Mouse (Mus musculus): ENCODE results near the gene Styxl1. TPM values are rescaled to one million over a fixed set of nuclear protein-coding genes. Genes with fewer than 3 reads are reported as not detected.
A peak's percentile ranks its signal among the peaks of the same experiment; 100 is the strongest.

The Styxl1 gene
- total RNA-seq, 2 experiments from 2014 or later = 1.6 to 1.7 TPM

DNA sequence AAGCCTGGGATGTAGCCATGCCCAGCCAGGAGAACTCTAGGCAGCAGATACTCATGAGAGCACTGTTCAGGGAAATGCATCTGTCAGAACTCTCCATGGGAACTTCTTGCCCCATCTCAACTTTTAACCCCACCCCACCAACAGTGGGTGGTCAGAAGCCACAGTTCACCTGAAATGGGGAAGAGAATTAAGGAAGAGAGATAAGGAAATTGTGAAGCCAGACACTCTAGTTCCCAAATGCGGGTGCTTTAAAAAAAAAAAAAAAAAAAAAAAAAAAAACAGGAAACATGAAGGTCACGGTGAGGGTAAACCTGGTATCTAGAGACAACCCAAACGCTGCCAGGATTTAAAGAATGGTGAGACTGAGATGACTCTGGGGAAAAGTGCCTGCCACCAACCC lies 5.7 kb downstream of the Styxl1 start:
- DNase-seq (ENCODE audit: low spot score in 2 of 2) = no peak

DNA sequence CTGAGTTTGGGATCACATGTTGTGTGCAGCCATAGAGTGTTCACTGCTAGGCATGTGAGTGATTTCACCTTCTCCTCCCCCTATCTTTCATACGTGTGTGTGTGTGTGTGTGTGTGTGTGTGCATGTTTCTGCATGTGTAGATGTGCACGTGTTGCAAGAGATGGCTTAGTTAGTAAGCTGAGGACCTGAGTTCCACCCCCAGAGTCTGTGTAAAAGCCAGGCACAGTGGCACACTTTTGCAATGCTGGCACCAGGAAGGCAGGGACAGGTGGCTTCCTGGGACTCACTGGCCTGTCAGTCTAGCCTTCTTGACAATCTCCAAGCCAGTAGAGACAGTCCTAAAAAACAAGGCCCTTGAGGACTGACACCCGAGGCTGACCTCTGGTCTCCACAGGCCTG lies 13.2 kb downstream of the Styxl1 start:
- no peak for DNase-seq (ENCODE audit: low spot score in 2 of 2)

DNA sequence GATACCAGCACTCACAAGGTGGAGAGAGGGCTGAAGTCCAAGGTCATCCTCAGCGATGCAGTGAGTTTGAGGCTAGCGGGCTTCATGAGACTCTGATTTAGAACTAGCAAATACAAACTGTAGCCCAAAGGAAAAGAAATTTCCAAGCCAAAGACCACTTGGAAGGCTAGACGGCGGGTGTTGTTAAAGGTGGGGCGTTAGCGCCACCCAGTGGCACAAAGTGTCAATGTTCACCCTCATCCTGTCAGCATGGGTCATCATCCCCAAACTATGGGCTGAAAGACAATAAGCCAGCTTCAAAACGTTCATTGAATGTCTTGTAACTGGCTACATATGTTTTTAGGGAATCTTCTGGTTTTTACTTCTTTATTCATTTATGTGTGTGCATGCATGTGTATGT lies 14.7 kb downstream of the Styxl1 start:
- DNase-seq (ENCODE audit: low spot score in 2 of 2) = peak; percentile 30 to 40

DNA sequence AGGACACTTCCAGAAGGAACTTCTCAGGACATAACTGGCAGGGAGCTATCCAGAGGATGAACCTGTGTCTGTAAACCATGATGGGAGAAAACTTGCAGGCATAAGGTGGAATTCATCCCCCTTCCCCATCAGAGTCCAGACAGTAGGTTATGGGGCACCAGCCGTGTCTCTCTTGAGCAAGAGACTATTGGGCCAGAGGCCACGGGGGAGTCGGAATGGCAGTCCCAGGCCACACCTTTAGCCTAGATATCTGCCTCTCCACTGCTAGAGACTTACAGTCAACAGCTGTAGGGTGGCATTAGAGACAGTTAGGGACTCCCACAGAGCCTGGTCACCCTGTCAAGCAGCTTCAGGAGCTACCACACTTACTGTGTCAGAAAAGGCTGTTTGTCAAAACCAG lies 16.3 kb downstream of the Styxl1 start:
- no peak for DNase-seq (ENCODE audit: low spot score in 2 of 2)

DNA sequence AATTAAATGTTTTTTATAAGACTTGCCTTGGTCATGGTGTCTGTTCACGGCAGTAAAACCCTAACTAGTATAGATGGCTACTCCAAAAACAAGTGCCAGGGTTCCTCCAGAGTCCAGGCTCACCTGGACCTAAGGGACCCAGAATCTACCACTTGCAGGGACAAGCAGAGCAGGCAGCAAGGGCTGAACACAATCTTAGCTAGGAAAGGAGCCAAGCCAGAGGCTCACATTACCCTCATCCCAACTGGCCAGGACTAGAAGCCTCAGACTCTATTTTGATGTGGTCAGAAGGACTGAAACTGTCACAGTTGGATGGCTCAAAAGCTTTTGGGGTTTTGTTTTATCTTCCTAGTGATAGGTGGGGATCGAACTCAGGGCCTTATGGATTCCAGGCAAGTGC lies 26.6 kb downstream of the Styxl1 start:
- DNase-seq (ENCODE audit: low spot score in 2 of 2) = no peak

GRCm38 (mm10) chr5:135751041-135751440 lies 27.1 kb downstream of the Styxl1 start:
- DNase-seq (ENCODE audit: low spot score in 2 of 2) = no peak

- no peak for DNase-seq (ENCODE audit: low spot score in 2 of 2)
Observed at GRCm38 (mm10) chr5:135744742-135745141, 33.4 kb downstream of the Styxl1 start.

GRCm38 (mm10) chr5:135743741-135744609 lies 34.2 kb downstream of the Styxl1 start, which contains the start of gene Tmem120a:
TSS of gene Tmem120a (minus strand) at chr5:135744448.
- DNase-seq (ENCODE audit: low spot score in 2 of 2) = peak; percentile 90 to 91

DNA sequence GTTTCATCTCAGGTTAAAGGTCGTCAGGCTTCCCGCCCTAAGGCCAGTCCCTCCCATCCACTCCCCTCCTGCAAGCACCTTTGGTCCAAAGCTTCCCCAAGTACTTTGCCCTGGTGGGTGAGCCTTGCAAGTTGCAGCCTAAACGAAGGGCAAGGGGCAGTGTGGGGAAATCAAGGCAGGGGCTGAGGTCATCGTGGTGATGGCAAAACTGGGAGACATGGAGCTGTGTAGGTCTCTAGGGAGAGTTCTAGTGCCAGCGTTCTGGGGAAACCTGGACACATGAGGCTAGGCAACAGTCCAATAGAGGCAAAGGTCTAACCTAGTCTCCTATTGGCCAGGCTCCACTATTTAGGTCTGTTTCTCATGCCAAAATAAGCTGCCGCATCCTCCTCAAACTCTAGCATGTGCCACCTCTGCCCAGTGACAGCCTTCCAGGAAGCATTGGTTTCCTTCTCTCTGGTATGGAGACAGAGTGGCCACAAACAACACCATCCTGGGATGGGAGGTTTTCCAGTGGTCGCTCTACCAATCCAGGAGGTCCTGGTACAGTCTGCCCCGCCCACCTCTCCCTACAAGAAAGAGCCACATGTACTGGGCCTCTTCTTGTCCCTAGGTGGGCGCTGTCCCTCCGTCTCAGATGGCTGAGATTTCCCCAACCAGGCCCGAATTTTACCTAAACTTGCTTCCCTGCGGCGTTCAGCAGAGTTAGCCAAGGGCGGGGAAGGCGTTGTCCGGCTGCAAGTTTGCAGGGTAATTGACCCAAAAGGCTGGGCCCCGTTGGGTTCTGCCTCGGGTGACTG lies 35.0 kb downstream of the Styxl1 start:
- DNase-seq (ENCODE audit: low spot score in 2 of 2) = no peak

GRCm38 (mm10) chr5:135742156-135742555 lies 36.0 kb downstream of the Styxl1 start:
- no peak for DNase-seq (ENCODE audit: low spot score in 2 of 2)

GRCm38 (mm10) chr5:135738266-135738665 lies 39.9 kb downstream of the Styxl1 start:
- DNase-seq (ENCODE audit: low spot score in 2 of 2) = no peak

DNA sequence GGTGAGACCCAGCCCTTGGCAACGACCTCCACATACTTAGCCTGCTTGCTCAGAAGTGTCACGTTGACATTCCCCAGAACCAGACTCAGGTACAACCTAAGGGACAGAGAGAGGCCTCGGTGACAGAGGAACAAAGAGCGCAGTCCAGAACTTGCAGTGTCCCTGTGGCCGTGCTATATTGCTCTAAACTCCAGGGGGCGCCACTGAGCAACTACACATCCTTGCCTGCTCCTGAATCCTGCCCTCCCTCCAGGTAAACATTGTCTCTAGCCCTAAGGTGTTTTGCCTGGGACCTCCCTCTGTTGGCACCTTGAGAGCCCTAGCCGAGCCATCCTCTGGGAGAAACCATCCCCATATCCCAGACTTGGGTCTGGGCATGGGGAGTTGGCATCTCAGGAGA lies 41.0 kb downstream of the Styxl1 start:
- no peak for DNase-seq (ENCODE audit: low spot score in 2 of 2)

DNA sequence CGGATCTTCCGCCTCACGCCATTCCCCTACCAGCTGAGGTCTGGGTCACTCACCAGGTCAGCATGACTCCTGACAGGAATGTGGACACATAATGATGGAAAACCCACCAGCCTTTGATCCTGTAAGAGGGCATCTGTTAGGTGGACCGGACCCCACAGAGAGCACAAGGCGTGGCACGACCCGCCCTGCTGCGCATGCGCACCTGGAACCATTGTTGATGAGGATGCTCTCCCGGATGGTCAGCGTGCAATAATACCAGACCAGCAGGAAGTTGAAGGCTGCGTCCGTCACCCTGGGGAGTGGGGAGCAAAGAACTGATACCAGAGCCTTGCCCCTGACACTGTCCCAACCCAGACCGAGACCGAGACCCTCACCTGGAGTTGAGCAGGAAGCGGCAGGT lies 41.6 kb downstream of the Styxl1 start:
- DNase-seq (ENCODE audit: low spot score in 2 of 2) = no peak

- DNase-seq (ENCODE audit: low spot score in 2 of 2) = no peak
Observed at GRCm38 (mm10) chr5:135735741-135736140, 42.4 kb downstream of the Styxl1 start.

DNA sequence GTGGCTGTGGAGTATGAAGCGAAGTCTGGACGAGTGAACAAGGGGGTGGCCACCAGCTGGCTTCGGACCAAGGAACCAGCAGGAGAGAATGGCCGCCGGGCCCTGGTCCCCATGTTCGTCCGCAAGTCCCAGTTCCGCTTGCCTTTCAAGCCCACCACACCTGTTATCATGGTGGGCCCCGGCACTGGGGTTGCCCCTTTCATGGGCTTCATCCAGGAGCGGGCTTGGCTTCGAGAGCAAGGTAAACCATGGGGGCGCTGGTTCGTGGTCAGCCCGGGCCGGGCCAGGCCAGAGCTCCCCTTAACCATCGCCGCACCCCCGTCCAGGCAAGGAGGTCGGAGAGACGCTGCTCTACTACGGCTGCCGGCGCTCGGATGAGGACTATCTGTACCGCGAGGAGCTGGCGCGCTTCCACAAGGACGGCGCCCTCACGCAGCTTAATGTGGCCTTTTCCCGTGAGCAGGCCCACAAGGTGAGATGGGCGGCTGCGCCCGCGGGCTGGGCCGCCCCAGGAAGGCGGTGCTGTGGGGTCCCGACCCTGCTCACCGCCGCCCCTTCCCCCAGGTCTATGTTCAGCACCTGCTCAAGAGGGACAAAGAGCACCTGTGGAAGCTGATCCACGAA lies 44.0 kb downstream of the Styxl1 start:
- DNase-seq (ENCODE audit: low spot score in 2 of 2) = no peak

DNA sequence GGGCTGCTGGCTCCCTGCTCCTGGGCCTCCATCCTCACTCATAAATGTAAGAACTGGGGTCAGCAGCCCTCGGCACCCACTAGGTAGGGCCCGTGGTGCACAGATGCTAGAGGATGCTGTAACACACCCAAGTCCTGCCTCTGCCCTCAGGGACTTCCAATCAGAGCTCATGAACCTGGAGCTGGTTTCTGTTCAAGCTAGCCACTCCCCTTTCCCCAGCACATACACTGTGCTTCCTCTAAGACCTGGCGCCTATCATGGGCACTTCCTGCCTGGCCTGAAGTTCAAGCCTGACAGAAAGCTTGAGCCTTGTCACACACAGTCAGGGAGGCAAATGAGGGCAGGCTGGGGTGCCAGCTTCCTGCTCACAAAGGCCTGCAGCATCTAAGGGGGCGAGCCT lies 45.1 kb downstream of the Styxl1 start:
- no peak for DNase-seq (ENCODE audit: low spot score in 2 of 2)

DNA sequence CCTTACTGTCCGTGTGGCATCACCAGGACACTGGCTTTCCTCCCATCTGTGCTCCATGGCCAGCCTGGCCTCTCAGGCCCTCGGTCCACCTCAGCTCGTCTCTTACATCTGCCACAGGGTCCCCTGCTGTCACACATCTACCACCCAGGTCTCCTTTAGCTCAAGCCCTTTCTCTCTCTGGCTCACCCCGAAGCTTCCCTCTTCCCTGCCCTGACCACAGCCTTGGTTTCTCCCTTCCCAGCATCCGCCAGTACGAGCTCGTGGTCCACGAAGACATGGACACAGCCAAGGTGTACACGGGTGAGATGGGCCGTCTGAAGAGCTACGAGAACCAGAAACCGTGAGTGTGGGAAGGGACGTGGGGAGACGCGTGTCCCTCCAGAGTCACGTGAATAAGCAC lies 46.9 kb downstream of the Styxl1 start:
- DNase-seq (ENCODE audit: low spot score in 2 of 2) = no peak

DNA sequence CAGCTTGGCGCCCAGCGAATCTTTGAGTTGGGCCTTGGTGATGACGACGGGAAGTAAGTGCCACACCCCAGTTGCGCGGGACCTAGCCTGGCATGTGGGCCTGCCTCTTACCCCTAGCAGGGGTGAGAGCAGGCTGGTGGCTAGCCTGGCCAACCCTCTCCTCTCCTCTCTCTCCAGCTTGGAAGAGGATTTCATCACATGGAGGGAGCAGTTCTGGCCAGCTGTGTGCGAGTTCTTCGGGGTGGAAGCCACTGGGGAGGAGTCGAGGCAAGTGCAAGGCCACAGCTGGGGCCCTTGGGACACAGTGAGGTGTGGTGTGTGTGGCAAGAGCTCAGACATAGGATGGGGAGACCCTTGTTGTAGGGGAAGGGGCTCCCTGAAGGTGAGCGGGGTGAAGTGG lies 47.3 kb downstream of the Styxl1 start:
- DNase-seq (ENCODE audit: low spot score in 2 of 2) = no peak

DNA sequence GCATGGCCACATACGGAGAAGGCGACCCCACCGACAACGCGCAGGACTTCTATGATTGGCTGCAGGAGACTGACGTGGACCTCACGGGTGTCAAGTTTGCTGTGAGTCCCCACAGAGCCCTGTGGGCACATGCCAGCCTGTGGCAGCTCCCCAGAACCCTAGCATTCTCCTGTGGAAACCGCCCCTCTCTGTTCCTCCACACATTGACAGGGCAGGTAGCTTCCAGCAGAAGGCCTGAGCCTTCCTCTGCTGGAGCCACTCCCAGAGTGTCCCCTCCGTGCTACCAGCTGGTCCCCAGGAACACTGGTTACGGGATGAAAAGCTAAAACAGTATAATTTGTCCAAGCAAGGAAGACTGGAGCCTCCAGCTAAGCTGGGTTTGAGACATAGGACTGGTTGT lies 47.9 kb downstream of the Styxl1 start:
- no peak for DNase-seq (ENCODE audit: low spot score in 2 of 2)

DNA sequence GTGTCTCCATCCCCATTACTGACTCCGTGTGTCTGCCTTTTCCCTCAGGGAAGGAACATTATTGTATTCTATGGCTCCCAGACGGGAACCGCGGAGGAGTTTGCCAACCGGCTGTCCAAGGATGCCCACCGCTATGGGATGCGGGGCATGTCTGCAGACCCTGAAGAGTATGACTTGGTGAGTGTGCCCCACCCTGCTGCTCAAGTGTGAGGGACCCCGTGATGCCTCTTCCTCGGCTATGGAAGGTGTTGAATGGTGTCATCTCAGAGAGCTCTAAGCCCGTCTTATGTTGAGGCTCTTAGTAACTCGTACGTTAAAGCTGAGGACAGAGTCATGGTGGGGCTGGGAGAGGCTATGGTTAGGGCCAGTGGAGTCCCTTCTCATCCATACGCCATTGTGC lies 48.8 kb downstream of the Styxl1 start:
- DNase-seq (ENCODE audit: low spot score in 2 of 2) = no peak

DNA sequence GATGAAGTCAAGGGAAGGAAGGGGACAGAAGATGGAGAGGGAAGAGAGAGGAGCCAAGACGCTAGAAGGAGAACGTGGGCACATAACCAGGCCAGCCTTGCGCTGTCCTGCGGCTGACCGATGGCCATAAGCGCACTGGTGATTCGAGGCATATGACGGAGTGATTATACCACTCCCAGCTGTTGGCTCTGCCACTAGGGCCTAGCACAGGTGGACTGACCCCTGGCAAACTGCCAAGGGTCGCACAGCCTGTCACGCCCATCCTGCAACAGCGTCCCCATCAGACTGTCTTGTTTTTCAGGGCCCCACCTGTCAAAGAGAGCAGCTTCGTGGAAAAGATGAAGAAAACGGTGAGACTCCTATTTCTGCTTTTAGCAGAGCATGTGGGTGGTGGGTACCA lies 49.8 kb downstream of the Styxl1 start:
- DNase-seq (ENCODE audit: low spot score in 2 of 2) = no peak

DNA sequence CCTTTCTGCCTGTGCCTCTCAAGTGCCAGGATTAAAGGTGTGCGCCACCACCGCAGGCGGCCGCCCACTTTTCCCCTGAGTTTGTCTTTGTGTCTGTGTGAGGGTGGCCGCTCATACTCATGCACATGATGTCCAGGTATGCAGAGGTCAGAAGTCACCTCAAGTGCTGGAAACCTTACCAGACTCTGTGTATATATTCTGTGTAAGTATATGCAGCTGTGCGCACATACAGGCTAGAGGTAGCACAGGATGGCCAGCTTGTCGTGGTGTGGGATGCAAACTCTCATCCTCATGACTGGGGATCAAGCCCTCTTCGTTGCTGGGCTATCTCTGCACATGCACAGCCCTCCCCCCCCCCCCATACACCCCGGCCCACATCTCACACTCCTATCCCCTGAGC lies 50.3 kb downstream of the Styxl1 start:
- no peak for DNase-seq (ENCODE audit: low spot score in 2 of 2)

All from adrenal gland, postnatal 4 days (tissue).